Mouse (Mus musculus) megakaryocyte, embryonic 14.5 days (primary cell): Measurements from ENCODE around the gene Mycbpap.

ENCODE experiments used
- FLI1 ChIP-seq: IDR thresholded peaks from 2 replicates; pipeline ENCODE4 v1.6.1; 2012; ENCODE audit warnings: low read length, inconsistent platforms, mixed read lengths
- GATA1 ChIP-seq: IDR thresholded peaks from 3 replicates; pipeline ENCODE4 v1.6.1; 2012; ENCODE audit warnings: mixed read lengths, low read length, inconsistent platforms, borderline replicate concordance

DNA sequence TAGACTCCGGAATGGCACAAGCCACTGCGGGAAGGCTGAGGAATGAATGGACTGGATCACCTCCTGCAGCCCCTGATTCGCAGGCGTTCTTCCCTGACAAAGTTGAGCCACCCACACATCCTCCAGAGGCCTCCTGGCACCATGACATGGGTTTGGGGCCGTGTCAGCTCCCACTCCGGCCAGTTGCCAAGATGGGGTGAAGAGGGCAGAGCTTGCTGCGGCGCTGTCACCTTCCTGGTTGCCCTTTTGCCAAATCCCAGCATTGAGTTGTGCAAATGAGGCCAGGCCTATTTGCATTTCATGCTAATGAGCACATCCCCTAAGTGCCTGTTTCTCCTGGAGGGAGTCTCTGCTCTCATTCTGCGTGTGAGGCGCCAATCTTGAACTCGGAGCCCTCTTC, 45.8 kb downstream of the Mycbpap start:
- TF ChIP-seq GATA1 (no peak), FLI1 (no peak)
